Mouse (Mus musculus): Measurements from ENCODE around the gene Slc7a14. TPM values are rescaled to one million over a fixed set of nuclear protein-coding genes. Genes with fewer than 3 reads are reported as not detected.

Gene Slc7a14
- 0.43 and 0.44 TPM in 2 replicates for polyA plus RNA-seq (2014; fragmentation: Nextera tagmentation; extraction: Ambion mirVana)

DNA sequence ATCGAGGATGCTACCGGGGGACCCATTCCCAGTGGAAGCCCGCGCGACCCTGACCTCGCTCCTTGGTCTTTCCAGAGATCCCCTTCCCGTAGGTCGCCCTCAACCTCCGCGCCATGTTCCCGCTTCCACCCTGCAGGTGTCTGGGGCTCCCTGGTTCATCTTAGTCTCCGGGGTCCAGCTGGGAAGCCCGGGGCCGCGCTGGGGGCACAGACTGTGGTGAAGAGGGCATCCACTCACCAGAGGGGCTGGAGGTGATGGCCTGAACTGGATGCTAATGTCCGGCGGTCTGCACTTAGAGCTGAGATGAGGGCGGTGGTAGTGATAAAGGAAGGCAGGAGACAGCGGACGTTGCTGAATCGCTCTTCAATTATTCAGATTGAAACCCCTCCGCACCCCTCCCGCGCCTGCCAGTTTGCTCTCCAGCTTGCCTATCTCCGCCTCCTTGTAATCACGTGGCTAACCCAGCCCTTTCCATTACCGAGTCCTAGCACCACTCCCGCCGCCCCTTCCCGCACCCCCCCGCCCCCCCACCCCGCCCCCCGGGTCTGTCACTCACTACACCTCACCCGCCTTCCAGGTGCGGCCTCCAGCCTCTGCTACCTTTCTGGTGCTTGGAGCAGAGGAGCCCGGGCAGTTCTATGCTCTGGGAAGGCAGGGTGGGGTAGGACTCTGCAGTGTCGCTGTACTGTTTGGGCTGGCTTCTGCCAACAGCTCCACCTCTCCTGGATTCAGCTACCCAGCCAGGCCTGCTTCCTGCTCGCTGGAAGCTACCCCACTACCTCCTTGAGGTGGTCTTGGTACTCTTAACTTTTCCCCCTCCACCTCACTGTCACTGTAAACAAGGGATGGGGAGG is at the start of gene Slc7a14:
Gene Slc7a14 (minus strand): TSS at position 445 of the 854 bp plus-strand sequence.
- Histone ChIP-seq H3K9me3 (ENCODE audit: control insufficient read depth, low read length) (no peaks in the 10 kb centered on the region), H3K36me3 (ENCODE audit: control insufficient read depth, insufficient read depth, low read length) (no peaks in the 10 kb centered on the region), H3K4me3 (ENCODE audit: low read depth, low read length) (peak within 1 kb of the TSS; percentile 41), H3K4me2 (peak within 1 kb of the TSS; percentile 89), H3K9ac (ENCODE audit: low read length) (peak within 1 kb of the TSS; percentile 55), H3K27me3 (ENCODE audit: control insufficient read depth, insufficient read depth, low read length) (peaks cover 10% of the 10 kb centered on the region), H3K27ac (ENCODE audit: low read depth, low read length) (no peak within 1 kb of the TSS), H3K4me1 (ENCODE audit: control insufficient read depth, insufficient read depth, low read length) (peaks cover 4% of the 10 kb centered on the region; the same call in 1 of the 2 replicates)
- ATAC-seq (ENCODE audit: low FRiP score) (peak; percentile 90), DNase-seq (ENCODE audit: low spot score, missing footprints) (peak; percentile 91)
- WGBS: under 1% methylated on average over 30 of the region's 38 CpGs

DNA sequence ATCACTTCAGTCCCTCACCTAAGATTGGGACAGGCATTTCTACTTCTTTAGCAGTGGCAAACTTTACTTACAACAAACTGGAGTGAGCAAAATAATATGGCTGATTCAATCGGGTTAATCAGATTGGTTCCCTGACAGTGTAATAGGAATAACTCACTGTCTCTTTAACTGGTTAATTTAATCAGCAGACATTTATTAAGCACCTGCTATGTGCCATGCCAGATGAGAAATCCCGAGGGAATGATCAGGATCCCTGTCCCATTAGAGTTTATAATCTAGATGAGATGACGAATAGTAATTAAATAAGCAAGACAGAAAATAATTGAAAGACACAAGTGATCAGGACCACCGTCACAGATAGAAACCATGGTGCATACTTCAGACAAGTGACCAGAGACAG is 36.4 kb upstream of the Slc7a14 start:
- no peaks in the 10 kb centered on the region for H3K4me1 ChIP-seq (ENCODE audit: control insufficient read depth, insufficient read depth, low read length)
- no peak overlapping the region for H3K4me2 ChIP-seq
- no peaks in the 10 kb centered on the region for H3K27me3 ChIP-seq (ENCODE audit: control insufficient read depth, insufficient read depth, low read length)
- no peak overlapping the region for H3K4me3 ChIP-seq (ENCODE audit: low read depth, low read length)
- no peaks in the 10 kb centered on the region for H3K36me3 ChIP-seq (ENCODE audit: control insufficient read depth, insufficient read depth, low read length)
- no peaks in the 10 kb centered on the region for H3K9me3 ChIP-seq (ENCODE audit: control insufficient read depth, low read length)
- DNase-seq (ENCODE audit: low spot score, missing footprints) (no peak), ATAC-seq (ENCODE audit: low FRiP score) (no peak)
- WGBS: 86% methylated on average over 4 of the region's 4 CpGs
- no peak overlapping the region for H3K27ac ChIP-seq (ENCODE audit: low read depth, low read length)
- H3K9ac ChIP-seq (ENCODE audit: low read length): no peak overlapping the region

DNA sequence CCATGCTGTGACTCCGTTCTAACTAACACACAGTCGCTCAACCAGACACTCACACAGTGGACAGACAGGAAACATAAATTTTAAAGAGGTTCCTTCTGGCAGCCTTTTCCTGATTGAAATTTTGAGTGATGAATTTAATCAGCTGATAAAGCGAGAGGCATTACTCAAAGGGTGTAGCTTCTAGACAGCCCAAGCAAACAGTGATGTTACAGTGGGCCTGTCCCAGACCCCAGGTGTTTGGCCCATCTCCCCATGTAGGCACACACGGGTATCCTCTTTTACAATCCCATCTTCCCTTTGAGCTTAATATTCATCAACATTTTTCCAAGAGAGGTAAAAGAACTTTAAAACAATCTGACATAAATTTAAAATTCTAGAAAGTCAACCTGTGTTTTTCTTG is 35.6 kb upstream of the Slc7a14 start:
- no peaks in the 10 kb centered on the region for H3K36me3 ChIP-seq (ENCODE audit: control insufficient read depth, insufficient read depth, low read length)
- no peaks in the 10 kb centered on the region for H3K27me3 ChIP-seq (ENCODE audit: control insufficient read depth, insufficient read depth, low read length)
- ATAC-seq (ENCODE audit: low FRiP score) (no peak), DNase-seq (ENCODE audit: low spot score, missing footprints) (no peak)
- H3K9me3 ChIP-seq (ENCODE audit: control insufficient read depth, low read length): no peaks in the 10 kb centered on the region
- H3K27ac ChIP-seq (ENCODE audit: low read depth, low read length): no peak overlapping the region
- WGBS: 90% methylated on average over 4 of the region's 4 CpGs
- no peak overlapping the region for H3K4me2 ChIP-seq
- no peak overlapping the region for H3K9ac ChIP-seq (ENCODE audit: low read length)
- H3K4me1 ChIP-seq (ENCODE audit: control insufficient read depth, insufficient read depth, low read length): no peaks in the 10 kb centered on the region
- H3K4me3 ChIP-seq (ENCODE audit: low read depth, low read length): no peak overlapping the region

DNA sequence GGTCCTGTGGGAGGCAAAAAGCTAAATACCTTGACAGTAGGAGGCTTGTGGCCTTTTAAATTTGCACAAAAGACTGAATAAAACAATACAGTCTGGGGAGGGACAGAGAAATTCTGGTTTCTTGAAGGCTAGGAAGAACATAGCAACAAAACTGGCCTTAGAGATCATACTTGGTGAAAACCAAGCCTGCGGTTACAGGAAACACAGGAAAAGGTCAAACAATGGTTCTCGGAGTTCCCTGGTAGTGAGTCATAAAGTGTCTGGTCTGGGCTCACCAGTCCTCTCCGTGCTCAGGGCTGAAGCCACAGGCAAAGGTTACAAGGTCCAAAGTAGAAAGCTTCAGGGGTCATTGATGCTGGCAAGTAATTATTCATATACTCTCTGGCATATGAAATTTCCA is 29.1 kb upstream of the Slc7a14 start:
- WGBS: 82% methylated on average over 3 of the region's 3 CpGs

DNA sequence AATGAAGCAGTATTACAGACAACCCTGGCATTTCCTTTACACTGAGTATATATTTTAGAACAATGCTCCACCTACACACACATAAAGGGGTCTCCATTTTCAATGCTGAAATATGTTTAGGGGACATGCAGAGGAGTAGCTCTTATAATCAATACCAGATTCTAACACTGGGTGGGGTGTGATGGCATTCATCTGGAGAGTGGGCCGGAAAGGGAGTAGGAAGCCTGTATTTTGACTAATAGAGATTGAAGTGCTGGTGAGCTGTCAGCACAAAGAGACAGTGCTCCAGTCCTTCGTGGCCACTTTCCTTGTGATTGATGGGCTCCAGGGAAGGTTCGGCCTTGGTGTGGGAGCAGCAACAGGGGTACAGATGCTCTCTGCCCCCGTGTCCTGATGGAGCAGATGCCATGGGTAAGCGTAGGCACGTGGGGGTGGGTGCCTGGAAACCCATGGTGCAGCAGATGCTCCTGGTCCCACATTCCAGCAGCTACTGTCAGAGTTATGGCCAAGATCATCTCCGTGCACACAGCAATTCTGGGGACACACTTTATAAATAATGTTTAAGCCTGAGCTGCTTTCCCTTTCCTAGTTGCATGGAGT is 18.2 kb upstream of the Slc7a14 start:
- Histone ChIP-seq H3K4me3 (ENCODE audit: low read depth, low read length) (no peak overlapping the region), H3K9ac (ENCODE audit: low read length) (no peak overlapping the region), H3K36me3 (ENCODE audit: control insufficient read depth, insufficient read depth, low read length) (no peaks in the 10 kb centered on the region), H3K27ac (ENCODE audit: low read depth, low read length) (no peak overlapping the region), H3K27me3 (ENCODE audit: control insufficient read depth, insufficient read depth, low read length) (no peaks in the 10 kb centered on the region), H3K4me1 (ENCODE audit: control insufficient read depth, insufficient read depth, low read length) (no peaks in the 10 kb centered on the region), H3K9me3 (ENCODE audit: control insufficient read depth, low read length) (no peaks in the 10 kb centered on the region), H3K4me2 (no peak overlapping the region)
- ATAC-seq (ENCODE audit: low FRiP score) (no peak), DNase-seq (ENCODE audit: low spot score, missing footprints) (no peak)
- WGBS: 84% methylated on average over 7 of the region's 7 CpGs

More for the DNA sequence above, 29.1 kb upstream of the Slc7a14 start:
- Histone ChIP-seq H3K4me3 (ENCODE audit: low read depth, low read length) (no peak overlapping the region), H3K27ac (ENCODE audit: low read depth, low read length) (no peak overlapping the region), H3K36me3 (ENCODE audit: control insufficient read depth, insufficient read depth, low read length) (no peaks in the 10 kb centered on the region), H3K9me3 (ENCODE audit: control insufficient read depth, low read length) (no peaks in the 10 kb centered on the region), H3K4me1 (ENCODE audit: control insufficient read depth, insufficient read depth, low read length) (no peaks in the 10 kb centered on the region), H3K9ac (ENCODE audit: low read length) (no peak overlapping the region), H3K27me3 (ENCODE audit: control insufficient read depth, insufficient read depth, low read length) (no peaks in the 10 kb centered on the region), H3K4me2 (no peak overlapping the region)
- no peak for DNase-seq (ENCODE audit: low spot score, missing footprints)
- ATAC-seq (ENCODE audit: low FRiP score): no peak

DNA sequence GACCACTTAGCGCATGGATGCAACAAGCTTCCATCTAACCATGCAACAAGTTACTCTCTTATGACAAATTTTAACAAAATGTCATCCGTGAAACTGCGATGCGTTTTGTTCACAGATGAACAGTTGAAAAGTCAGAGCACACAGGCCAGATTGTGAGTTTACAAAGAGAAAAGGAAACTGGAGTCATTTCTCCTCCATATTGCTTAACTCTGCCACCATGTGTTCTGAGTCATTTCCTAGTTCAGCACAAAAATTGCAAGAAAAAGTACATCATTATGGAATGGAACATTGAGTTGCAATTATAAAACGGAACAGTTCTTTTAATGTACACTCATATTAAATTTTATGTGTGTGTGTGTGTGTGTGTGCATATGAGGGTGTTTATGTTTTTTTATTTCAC is 17.6 kb upstream of the Slc7a14 start:
- DNase-seq (ENCODE audit: low spot score, missing footprints): no peak
- Histone ChIP-seq H3K27me3 (ENCODE audit: control insufficient read depth, insufficient read depth, low read length) (no peaks in the 10 kb centered on the region), H3K9me3 (ENCODE audit: control insufficient read depth, low read length) (no peaks in the 10 kb centered on the region), H3K4me3 (ENCODE audit: low read depth, low read length) (no peak overlapping the region), H3K4me2 (no peak overlapping the region), H3K9ac (ENCODE audit: low read length) (no peak overlapping the region), H3K36me3 (ENCODE audit: control insufficient read depth, insufficient read depth, low read length) (no peaks in the 10 kb centered on the region), H3K27ac (ENCODE audit: low read depth, low read length) (no peak overlapping the region), H3K4me1 (ENCODE audit: control insufficient read depth, insufficient read depth, low read length) (no peaks in the 10 kb centered on the region)
- 94% methylated on average over 5 of the region's 5 CpGs for WGBS
- ATAC-seq (ENCODE audit: low FRiP score): no peak

DNA sequence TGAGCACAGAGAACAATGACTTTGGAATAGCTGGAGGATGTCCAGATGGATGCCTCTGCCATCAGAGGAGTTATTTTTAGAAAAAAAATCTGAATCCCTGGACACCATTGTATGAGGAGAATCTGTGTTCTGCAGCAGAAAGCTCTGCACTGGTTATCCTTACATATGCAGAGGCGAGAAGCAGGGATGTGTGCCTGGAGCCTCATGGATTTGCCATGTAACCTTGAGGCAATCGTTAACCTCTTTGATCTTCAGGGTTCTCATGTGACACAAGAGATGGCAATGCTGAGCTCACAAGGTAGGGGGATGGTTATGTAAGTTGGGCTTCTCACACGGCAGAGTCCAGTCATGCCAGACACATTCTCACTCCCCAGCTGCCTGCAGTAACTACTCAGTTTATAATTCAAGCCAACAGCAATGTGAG is 14.1 kb upstream of the Slc7a14 start:
- Histone ChIP-seq H3K36me3 (ENCODE audit: control insufficient read depth, insufficient read depth, low read length) (no peaks in the 10 kb centered on the region), H3K9ac (ENCODE audit: low read length) (no peak overlapping the region), H3K9me3 (ENCODE audit: control insufficient read depth, low read length) (no peaks in the 10 kb centered on the region), H3K4me1 (ENCODE audit: control insufficient read depth, insufficient read depth, low read length) (no peaks in the 10 kb centered on the region), H3K4me2 (no peak overlapping the region), H3K4me3 (ENCODE audit: low read depth, low read length) (no peak overlapping the region), H3K27me3 (ENCODE audit: control insufficient read depth, insufficient read depth, low read length) (no peaks in the 10 kb centered on the region), H3K27ac (ENCODE audit: low read depth, low read length) (no peak overlapping the region)
- ATAC-seq (ENCODE audit: low FRiP score): no peak
- 79% methylated on average over 3 of the region's 3 CpGs for WGBS
- no peak for DNase-seq (ENCODE audit: low spot score, missing footprints)

DNA sequence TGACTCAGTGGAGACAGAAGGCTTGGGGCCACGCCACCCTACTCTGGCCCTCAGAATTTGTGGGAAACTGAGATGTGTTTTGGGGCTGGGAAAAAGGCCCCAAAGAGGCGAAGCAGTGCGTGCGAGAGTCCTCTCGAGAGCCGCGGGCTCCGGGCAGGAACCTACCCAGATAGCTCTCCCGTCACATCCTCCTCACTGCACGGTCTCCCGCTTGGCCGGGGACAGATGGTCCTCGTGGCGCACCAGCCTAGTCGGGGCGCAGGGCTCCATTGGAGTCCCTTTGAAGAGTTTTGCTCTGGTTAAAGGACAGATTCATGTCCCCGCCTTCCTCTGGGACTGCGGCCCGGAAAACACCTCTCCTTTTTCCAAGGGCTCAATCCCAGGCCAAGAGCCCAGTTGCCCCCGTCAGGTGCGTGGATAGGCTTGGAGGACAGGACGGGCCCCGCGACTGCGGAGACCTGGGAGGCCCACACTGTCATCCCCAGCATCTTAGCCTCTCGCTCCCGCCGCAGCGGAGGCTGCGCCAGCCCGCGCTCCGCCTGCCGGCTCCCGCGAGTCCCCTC is 726 bp downstream of the Slc7a14 start:
- Histone ChIP-seq H3K9me3 (ENCODE audit: control insufficient read depth, low read length) (no peaks in the 10 kb centered on the region), H3K27me3 (ENCODE audit: control insufficient read depth, insufficient read depth, low read length) (peaks cover 10% of the 10 kb centered on the region), H3K4me2 (peak overlapping the region; percentile 89), H3K27ac (ENCODE audit: low read depth, low read length) (no peak overlapping the region), H3K9ac (ENCODE audit: low read length) (peak overlapping the region; percentile 55), H3K36me3 (ENCODE audit: control insufficient read depth, insufficient read depth, low read length) (no peaks in the 10 kb centered on the region), H3K4me1 (ENCODE audit: control insufficient read depth, insufficient read depth, low read length) (peaks cover 4% of the 10 kb centered on the region; the same call in 1 of the 2 replicates), H3K4me3 (ENCODE audit: low read depth, low read length) (peak overlapping the region; percentile 41)
- DNase-seq (ENCODE audit: low spot score, missing footprints) (peak; percentile 93), ATAC-seq (ENCODE audit: low FRiP score) (peak; percentile 73)
- WGBS: 1% methylated on average over 32 of the region's 36 CpGs

DNA sequence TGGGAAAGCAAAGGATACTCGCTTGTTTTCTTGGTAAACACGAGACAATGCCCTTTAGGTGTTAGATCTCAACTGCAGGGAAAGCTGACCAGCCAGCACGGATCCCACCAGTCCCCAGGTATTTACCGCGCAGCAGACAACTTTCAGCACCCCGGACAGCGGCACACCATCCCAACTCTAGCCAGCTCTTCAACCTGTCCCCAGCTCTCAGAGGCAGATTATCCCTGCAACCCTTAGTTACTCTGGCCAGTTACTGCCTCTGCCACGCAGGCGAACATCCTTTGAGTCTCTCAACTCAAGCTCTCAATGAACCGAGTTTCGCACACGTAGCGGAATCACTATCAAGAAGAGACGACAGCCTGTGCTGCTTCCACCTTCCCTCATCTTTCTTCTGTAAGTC is 1.3 kb downstream of the Slc7a14 start:
- peak overlapping the region; percentile 89 for H3K4me2 ChIP-seq
- H3K4me3 ChIP-seq (ENCODE audit: low read depth, low read length): peak overlapping the region; percentile 41
- WGBS: 3% methylated on average over 14 of the region's 14 CpGs
- DNase-seq (ENCODE audit: low spot score, missing footprints): peak; percentile 94
- no peak for ATAC-seq (ENCODE audit: low FRiP score)
- no peak overlapping the region; the same call in 1 of the 2 replicates for H3K9ac ChIP-seq (ENCODE audit: low read length)
- H3K27ac ChIP-seq (ENCODE audit: low read depth, low read length): no peak overlapping the region
- peaks cover 4% of the 10 kb centered on the region; the same call in 1 of the 2 replicates for H3K4me1 ChIP-seq (ENCODE audit: control insufficient read depth, insufficient read depth, low read length)
- H3K9me3 ChIP-seq (ENCODE audit: control insufficient read depth, low read length): no peaks in the 10 kb centered on the region
- no peaks in the 10 kb centered on the region for H3K36me3 ChIP-seq (ENCODE audit: control insufficient read depth, insufficient read depth, low read length)
- peaks cover 10% of the 10 kb centered on the region for H3K27me3 ChIP-seq (ENCODE audit: control insufficient read depth, insufficient read depth, low read length)
